Mouse (Mus musculus) regulatory T cell (primary cell): ENCODE measurements around the gene Gjd3.

Experiments
- in situ Hi-C: fragments of 300-600 bp; cut with MboI, MseI; formaldehyde crosslinking; loops from one replicate; pipeline ENCODE4 v1.15.1; 2025; ENCODE audit warnings: high pct_unique_total_duplicates

Gjd3 gene

DNA sequence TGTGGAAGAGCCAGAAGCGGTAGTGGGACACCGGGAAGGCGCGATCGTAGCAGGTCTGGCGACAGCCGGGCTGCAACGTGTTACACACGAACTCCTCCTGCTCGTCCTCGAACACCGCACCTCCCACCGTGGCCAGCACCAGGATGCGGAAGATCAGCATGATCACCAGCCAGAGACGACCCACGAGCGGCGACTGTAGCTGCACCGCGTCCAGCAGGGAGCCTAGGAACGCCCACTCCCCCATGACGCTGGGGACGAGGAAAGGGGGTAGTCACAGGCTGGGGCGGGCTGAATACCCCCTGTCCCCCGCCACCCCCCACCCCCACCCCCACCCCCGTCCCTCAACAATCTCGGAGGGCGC is at the start of gene Gjd3:
Gene Gjd3, minus strand, starts transcription at position 244 of the 361 bp plus-strand sequence.
- in situ Hi-C loops, result loop anchor here (10.0 kb wide), 1 partner anchor 1512 kb away; no protein-coding TSS in a partner anchor

DNA sequence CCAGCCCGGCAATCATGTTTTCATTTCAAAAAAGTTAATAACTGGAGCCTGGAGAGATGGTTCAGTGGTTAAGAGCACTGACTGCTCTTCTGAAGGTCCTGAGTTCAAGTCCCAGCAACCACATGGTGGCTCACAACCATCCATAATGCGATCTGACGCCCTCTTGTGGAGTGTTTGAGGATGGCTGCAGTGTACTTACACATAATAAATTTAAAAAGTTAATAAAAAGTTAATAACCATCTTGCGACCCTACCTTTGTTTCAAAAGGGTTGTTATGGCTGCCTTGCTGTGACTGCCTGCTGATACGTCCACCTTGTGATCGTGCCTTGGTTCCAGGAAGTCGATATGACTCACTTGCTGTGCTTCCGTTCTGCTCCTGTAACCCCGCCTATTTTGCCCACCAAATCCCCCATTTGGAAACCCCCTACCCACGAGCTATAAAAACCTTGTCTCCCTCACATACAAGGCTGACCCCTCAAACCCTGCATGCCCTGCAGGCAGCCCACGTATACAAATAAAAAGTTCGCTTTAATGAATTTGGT is 44.2 kb upstream of the Gjd3 start:
- in situ Hi-C loops, result no loop called here

DNA sequence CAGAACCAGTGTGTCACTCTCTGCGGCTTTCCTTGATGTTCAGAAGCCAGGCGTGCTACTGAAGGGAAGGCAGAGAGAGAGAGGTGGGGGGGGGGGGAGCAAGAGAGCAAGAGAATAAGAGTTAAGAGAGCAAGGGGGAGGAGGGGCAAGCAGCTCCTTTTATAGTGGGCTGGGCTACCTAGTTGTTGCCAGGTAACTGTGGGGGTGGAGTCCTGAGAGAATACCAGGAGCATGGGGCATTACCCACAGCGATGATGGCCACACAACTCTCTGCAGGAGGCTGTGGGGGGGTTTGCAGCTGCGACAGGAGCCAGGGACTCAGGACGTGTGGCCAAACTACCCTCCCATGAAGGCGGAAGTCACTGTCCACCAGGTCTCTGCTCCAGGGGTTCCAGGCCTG is 43.1 kb upstream of the Gjd3 start:
- in situ Hi-C loops, result no loop called here

DNA sequence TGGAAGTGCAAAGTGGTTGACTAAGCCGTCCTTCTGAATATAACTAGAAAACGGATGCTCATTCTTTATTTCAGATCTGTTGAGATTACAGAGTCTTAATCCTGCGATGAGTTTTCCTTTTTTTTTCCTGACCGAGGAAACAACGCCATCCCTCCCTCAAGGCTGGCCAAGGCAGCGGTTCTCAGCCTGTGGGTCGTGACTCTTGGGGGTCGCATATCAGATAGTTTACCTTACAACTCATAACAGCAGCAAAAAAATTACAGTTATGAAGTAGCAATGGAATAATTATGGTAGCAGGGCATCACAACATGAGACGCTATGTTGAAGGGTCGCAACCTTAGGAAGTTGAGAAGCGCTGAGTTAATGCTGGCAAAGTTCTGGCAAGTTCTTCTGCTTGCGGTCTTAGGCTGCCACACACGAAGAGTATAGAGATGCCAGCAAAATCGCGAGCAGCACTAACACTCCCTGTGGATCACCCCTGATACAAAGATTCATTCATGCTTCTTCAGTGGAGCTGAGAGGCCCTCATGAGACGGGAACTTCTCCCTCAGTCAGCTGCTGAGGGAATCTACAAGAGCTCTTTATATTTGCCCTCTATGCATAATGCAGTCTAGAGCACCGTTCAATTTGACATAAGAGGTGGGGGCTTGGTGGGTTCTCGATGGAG is 41.8 kb upstream of the Gjd3 start:
- in situ Hi-C loops, result loop anchor here (5.0 kb wide), 1 partner anchor 123 kb away; no protein-coding TSS in a partner anchor

DNA sequence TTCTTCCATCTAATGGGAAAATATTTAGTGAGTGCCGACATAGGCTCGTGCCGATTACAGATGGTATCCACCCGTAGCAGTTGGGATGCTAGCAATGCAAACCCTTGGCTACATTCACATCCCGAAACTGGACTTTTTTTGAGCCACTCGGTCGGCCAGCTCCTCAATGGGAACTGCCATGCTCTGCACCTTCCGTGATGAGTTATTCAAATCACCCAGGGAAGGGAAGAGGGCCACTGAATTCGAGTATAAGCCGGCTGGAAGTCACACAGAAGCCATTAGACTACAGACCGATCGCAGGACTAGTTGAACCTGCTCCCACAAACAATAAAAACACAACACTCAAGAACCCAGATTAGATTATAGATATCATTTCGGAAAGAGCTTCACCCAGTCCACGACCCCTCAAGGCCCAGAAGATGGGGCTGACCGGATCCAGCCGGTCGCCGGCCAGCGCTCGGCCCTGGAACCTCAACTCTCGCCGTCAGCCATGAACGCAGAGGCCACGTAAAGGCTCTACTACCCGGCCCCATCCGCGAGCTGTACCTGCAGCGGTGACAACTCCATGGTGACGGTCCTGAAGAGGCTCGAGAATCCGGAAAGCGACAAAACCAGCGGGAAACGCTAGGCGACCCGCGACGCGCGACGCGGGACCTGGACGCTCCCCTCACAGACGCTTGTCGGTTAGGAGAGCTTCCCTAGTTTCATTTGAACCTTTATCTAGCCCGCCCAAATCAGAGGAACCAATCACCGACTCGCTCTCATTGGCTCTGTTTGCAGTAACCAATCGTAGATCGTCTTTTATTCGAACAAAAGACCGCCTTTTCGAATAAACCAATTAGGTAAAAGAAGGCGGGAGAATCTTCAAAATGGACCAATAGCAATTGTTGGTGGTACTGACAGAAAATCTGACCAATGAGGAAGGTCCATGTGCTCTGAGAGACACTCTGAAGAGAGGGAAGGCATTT is 41.0 kb upstream of the Gjd3 start, which contains the start of gene Top2a:
Gene Top2a, minus strand, starts transcription at position 690 of the 968 bp plus-strand sequence.
- in situ Hi-C loops, result loop anchor here (5.0 kb wide), 1 partner anchor 124 kb away; no protein-coding TSS in a partner anchor

DNA sequence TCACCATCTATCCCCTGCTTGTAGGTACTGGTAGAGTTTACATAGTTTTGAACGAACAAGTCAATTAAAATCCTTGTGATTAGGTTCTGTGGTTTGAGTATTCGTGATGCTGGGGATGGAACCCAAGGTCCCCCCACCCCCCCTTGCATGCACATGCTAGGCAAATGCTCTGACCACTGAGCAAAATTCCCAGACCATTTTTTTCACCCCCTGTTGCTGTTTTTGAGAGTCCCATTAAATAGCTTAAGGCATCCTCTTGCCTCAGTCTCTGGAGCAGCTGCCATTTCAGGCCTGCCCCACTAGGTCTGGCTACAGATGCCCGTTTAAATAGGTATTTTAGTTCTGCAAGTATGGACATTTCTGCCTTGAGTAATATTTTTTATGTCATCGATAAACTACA is 40.3 kb upstream of the Gjd3 start:
- in situ Hi-C loops, result loop anchor here (5.0 kb wide), 1 partner anchor 124 kb away; no protein-coding TSS in a partner anchor

DNA sequence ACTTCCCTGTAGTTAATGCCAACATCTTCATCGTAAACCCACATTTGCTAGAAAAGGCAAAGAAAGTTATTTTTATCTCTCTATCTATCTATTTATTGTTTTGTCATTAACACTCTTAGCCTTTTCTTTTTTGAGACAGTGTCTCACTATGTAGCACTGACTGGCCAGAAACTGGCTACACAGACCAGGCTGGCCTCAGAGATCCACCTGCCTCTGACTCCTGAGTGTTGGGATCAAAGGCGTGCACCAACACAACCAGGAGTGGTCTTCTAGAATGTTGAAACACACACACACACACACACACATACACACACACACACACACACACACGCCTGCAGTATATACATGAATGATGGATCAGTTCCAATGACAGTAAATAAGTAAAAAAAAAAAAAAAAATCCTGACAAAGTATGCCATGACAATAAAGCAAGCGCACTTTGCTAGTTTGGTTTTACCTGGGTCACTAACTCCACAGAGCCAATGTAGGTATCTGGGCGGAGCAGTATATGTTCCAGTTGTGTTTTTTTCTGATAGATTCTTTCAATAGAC is 39.6 kb upstream of the Gjd3 start:
- in situ Hi-C loops, result loop anchor here (5.0 kb wide), 1 partner anchor 125 kb away; no protein-coding TSS in a partner anchor

DNA sequence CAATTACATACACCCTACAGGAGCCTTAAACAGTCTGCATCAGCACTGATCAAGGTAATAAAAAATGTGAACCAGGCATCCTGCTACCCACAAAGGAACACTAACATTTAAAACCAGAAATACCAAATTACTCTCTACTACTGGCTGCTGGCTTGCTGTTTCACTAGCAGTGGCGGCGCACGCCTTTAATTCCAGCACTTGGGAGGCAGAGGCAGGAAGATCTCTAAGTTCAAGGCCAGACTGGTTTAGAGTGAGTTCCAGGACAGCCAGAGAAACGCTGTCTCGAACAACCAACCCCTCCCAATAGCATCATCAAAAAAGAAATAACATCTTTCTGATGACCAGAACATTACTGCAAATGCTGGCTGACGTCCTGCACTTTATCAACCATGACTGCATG is 37.0 kb upstream of the Gjd3 start:
- in situ Hi-C loops, result loop anchor here (5.0 to 10.0 kb wide), 2 partner anchors 127 to 1495 kb away; no protein-coding TSS in a partner anchor

DNA sequence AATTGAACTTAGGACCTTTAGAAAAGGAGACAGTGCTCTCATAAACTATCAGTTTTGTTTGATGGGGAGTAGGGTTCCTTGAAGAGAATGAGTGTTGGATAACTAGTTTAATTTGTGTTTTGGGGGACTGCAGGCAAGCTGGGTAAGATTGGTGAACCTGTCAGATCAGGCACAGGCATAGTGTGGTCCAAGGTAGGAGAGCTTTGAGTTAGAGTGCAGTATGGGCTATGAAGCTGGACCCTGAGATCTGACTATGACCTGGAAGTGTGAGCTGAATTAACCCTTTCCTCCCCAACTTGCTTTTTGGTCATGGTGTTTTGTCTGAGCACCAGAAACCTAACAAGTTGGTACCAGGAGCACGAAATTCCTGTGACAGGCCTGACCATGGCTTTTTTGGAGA is 31.0 kb upstream of the Gjd3 start:
- in situ Hi-C loops, result loop anchor here (10.0 kb wide), 1 partner anchor 1501 kb away; no protein-coding TSS in a partner anchor

DNA sequence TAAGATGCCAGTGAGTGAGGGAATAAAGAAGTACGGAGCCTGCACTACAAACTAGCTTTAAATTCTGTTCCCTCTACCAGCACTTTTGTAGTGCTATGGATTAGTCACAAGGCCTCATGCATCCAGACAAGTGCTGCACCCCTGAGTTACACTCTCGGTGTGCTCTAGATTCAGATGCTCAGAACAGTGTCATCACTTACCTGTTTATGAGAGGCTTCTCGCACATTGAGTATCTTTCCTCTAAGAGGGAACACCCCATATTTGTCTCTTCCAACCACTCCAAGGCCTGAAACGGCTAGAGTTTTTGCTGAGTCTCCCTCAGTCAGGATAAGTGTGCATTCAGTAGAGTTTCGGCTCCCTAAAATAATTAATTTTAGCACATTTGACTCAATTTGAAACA is 27.9 kb upstream of the Gjd3 start:
- in situ Hi-C loops, result loop anchor here (10.0 kb wide), 1 partner anchor 1504 kb away; no protein-coding TSS in a partner anchor

DNA sequence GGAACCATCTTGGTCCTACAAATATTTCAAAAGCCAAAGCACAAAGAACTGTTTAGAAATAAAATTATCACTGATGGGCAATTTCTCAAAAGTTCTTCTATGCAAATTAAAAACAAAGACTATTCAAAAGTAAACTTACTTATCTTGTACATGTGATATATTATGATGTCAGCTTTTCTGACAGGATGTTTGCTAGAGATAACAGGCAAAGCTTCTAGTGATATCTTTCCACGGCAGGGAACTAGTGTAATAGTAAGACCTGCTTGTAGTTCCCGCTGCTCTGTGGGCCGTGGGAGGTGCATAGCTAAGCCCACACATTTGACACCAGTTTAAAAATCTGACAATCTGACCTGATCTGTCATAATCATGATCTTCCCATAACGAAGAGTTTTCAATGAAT is 27.3 kb upstream of the Gjd3 start:
- in situ Hi-C loops, result loop anchor here (10.0 kb wide), 1 partner anchor 1505 kb away; no protein-coding TSS in a partner anchor

DNA sequence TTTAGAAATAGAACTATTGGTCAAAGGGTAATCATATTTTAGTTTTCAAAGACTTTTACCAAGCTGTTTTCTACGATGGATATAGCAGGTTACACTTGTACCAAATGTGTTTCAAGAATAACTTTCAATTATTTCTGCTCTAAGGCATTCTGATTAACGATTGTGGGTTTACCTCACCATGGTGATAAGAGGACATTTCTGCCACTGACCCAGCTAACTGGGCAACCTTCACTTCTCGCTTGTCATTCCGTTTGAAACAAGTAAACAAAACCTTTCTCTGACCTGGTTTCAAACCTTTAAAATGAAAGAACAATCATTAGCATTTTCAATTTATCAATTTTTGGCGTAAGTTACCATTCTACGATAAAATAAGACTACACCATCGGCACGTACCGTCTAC is 24.0 kb upstream of the Gjd3 start:
- in situ Hi-C loops, result loop anchor here (10.0 kb wide), 2 partner anchors 218 to 1832 kb away; no protein-coding TSS in a partner anchor

DNA sequence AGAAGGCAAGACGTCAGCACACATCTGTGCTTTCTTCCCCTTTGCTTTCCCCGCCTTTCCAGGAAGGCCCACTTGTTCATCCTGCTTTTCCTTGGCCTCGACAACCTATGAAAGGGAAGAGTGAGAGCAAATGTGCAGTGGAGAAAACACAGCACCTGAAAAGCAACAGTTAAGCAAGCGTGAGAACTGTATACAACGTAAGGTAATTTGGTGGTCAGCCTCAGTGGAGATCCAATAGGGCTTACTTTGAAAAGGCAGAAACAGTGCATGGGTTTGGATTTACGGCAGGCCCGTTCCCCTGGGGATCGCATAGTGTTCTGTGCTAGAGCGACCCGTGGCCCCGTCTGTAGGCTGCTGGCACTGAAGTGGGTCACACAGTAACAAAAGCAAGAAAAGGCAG is 16.4 kb upstream of the Gjd3 start:
- in situ Hi-C loops, result no loop called here

DNA sequence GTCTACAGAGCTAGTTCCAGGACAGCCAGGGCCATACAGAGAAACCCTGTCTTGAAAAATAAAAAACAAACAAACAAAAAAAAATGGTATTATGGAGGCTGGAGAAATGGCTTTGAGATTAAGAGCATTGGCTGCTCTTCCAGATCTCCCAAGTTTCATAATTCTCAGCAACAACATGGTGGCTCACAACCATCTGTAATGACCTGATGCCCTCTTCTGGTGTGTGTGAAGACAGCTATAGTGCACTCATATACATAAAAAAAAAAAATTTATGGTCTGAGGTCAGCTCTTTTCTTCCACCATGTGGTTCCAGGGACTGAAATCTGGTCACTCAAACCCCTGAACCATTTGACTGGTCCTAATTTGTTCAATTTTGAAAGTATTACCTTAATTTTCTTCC is 16.0 kb upstream of the Gjd3 start:
- in situ Hi-C loops, result no loop called here

DNA sequence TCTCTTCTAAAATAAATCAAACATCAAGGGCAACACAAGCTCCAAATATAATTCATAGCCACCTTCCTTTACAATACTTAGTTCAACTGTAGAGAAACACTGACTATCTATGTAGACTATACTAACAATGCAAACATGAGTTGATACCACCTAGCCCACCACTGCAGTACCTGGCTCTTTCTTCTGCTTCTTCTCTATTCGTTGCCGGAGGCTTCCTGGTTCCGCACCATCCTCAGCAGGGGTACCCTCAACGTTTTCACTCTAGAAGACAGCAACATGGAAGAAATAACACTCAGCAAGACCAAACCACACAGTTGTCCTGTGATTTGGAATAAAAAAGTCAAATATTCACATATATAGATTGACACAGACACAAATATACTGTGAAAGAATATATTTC is 14.8 kb upstream of the Gjd3 start:
- in situ Hi-C loops, result no loop called here

DNA sequence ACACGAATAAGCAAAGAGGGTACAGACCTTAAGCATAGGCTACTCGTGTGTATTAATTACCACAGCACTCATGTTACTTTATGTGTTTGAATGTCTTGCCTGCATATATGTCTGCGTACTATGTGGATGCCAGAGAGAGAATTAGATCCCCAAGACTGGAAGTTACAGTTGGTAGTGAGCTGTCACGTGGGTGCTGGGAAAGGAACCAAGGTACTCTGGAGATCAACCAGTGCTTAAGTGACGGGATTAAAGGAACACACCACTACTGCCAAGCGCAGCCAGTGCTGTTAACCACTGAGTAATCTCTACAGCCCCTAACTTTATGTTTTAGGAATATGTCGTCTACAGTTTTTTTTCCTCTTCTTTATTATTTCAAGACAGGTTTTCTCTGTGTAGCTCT is 13.2 kb upstream of the Gjd3 start:
- in situ Hi-C loops, result no loop called here

DNA sequence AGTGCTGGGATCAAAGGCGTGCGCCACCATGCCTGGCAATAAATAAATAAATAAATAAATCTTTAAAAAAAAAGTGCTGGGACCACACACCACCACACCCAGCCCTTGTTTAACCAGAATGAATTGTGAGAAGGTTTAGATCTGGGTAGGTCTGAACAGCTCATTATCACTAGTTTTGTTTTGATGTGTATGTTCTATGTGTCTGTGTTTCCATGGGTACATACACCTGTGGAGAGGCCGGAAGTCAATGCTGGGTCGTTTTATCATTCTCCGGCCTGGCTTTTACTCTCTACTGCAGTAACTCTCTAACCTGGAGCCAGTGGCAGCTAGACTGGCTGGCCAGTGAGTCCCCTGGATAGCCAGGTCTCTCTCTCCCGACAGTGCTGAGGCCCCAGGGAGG is 8.1 kb upstream of the Gjd3 start:
- in situ Hi-C loops, result no loop called here

DNA sequence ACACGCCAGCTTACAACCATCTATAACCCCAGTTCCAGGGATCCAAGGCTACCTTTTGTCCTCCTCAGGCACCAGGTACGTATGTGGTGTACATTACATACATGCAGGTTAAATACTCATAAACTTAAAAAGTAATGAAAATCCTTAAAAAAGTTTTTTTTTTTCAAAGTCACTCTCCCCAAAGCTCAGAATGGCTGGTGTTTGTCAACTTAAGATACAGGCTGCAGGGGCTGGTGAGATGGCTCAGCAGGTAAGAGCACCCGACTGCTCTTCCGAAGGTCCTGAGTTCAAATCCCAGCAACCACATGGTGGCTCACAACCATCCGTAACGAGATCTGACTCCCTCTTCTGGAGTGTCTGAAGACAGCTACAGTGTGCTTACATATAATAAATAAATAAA is 5.4 kb upstream of the Gjd3 start:
- in situ Hi-C loops, result loop anchor here (10.0 kb wide), 1 partner anchor 1507 kb away; no protein-coding TSS in a partner anchor

DNA sequence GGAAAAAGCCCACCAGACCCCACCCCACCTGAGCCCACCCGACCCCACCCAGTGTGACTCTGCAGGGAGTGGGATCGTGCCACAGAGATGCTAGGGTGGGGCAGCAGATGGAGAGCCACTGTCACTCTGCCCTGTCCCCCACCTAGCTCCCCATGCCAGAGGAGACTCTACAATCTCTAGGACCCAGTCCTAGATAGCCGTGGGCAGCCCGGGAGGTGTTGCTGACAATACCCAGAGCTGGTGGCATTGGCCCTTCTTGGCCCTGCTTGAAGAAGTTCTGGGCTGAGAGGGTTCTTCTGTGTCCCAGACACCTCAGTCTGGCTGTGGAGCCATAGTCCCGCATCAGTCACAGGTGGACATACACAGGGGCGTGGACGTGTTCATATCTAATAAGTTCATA is 2.7 kb upstream of the Gjd3 start:
- in situ Hi-C loops, result loop anchor here (10.0 kb wide), 1 partner anchor 1509 kb away; no protein-coding TSS in a partner anchor

DNA sequence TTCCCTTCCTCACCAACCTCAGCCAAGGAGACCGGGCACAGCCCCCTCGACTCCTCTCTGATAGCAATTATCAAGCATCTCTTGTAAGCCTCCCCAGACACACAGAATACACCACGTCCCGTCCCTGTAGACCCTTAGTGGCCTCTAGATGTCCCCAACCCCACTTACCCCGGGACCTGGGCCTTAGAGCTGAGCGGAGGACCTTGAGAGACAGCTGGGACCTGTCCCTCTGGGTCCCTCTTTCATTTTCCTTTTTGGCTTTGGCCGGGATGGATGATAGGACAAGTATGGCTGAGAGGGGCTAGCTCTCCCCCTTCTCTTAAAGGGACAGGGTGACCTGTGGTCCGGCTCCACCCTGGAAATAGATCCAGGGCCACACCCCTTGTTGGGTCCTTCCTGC is 735 bp upstream of the Gjd3 start:
- in situ Hi-C loops, result loop anchor here (10.0 kb wide), 1 partner anchor 1511 kb away; no protein-coding TSS in a partner anchor
